Mouse (Mus musculus): ENCODE results near the gene Plekhm2. TPM values are rescaled to one million over a fixed set of nuclear protein-coding genes. Genes with fewer than 3 reads are reported as not detected.

Plekhm2 gene
- total RNA-seq, 2 experiments from 2014 or later = 59.1 to 69.1 TPM

GRCm38 (mm10) chr4:141614946-141615345 is 49.8 kb downstream of the Plekhm2 start:
- no peak for DNase-seq (ENCODE audit: extremely low spot score in 1 of 2, low spot score in 1 of 2)

GRCm38 (mm10) chr4:141609538-141609937 is 55.2 kb downstream of the Plekhm2 start:
- DNase-seq (ENCODE audit: extremely low spot score in 1 of 2, low spot score in 1 of 2) = no peak

GRCm38 (mm10) chr4:141605861-141606260 is 58.8 kb downstream of the Plekhm2 start, which contains the start of gene Fblim1:
TSS of gene Fblim1 (minus strand) at chr4:141606096.
- DNase-seq (ENCODE audit: extremely low spot score in 1 of 2, low spot score in 1 of 2) = no peak

- no peak for DNase-seq (ENCODE audit: extremely low spot score in 1 of 2, low spot score in 1 of 2)
These were observed 59.3 kb downstream of the Plekhm2 start for GRCm38 (mm10) chr4:141605421-141605820.

GRCm38 (mm10) chr4:141604493-141604892 is 60.2 kb downstream of the Plekhm2 start:
- DNase-seq (ENCODE audit: extremely low spot score in 1 of 2, low spot score in 1 of 2) = no peak

- no peak for DNase-seq (ENCODE audit: extremely low spot score in 1 of 2, low spot score in 1 of 2)
These were observed 60.8 kb downstream of the Plekhm2 start for GRCm38 (mm10) chr4:141603921-141604320.

GRCm38 (mm10) chr4:141602523-141603223 is 62.0 kb downstream of the Plekhm2 start:
- DNase-seq (ENCODE audit: extremely low spot score in 1 of 2, low spot score in 1 of 2) = no peak

- no peak for DNase-seq (ENCODE audit: extremely low spot score in 1 of 2, low spot score in 1 of 2)
These were observed 63.4 kb downstream of the Plekhm2 start for GRCm38 (mm10) chr4:141601148-141601862.

- no peak for DNase-seq (ENCODE audit: extremely low spot score in 1 of 2, low spot score in 1 of 2)
These were observed 64.3 kb downstream of the Plekhm2 start for GRCm38 (mm10) chr4:141600364-141600763.

GRCm38 (mm10) chr4:141599251-141600141 is 65.2 kb downstream of the Plekhm2 start:
- no peak for DNase-seq (ENCODE audit: extremely low spot score in 1 of 2, low spot score in 1 of 2)

- DNase-seq (ENCODE audit: extremely low spot score in 1 of 2, low spot score in 1 of 2) = no peak
These were observed 65.8 kb downstream of the Plekhm2 start for GRCm38 (mm10) chr4:141598894-141599250.

- no peak for DNase-seq (ENCODE audit: extremely low spot score in 1 of 2, low spot score in 1 of 2)
These were observed 66.4 kb downstream of the Plekhm2 start for GRCm38 (mm10) chr4:141598199-141598893.

GRCm38 (mm10) chr4:141596700-141597328 is 67.9 kb downstream of the Plekhm2 start:
- DNase-seq (ENCODE audit: extremely low spot score in 1 of 2, low spot score in 1 of 2) = no peak

- DNase-seq (ENCODE audit: extremely low spot score in 1 of 2, low spot score in 1 of 2) = no peak
These were observed 69.0 kb downstream of the Plekhm2 start for GRCm38 (mm10) chr4:141595605-141596268.

- DNase-seq (ENCODE audit: extremely low spot score in 1 of 2, low spot score in 1 of 2) = no peak
These were observed 69.6 kb downstream of the Plekhm2 start for GRCm38 (mm10) chr4:141595138-141595537.

GRCm38 (mm10) chr4:141591547-141591946 is 73.2 kb downstream of the Plekhm2 start:
- DNase-seq (ENCODE audit: extremely low spot score in 1 of 2, low spot score in 1 of 2) = peak in 1 of 2 experiments; percentile 30

GRCm38 (mm10) chr4:141583919-141584318 is 80.8 kb downstream of the Plekhm2 start:
- no peak for DNase-seq (ENCODE audit: extremely low spot score in 1 of 2, low spot score in 1 of 2)

- DNase-seq (ENCODE audit: extremely low spot score in 1 of 2, low spot score in 1 of 2) = no peak
These were observed 83.6 kb downstream of the Plekhm2 start for GRCm38 (mm10) chr4:141581051-141581450.

GRCm38 (mm10) chr4:141578833-141579232 is 85.9 kb downstream of the Plekhm2 start:
- no peak for DNase-seq (ENCODE audit: extremely low spot score in 1 of 2, low spot score in 1 of 2)

Measured in layer of hippocampus, postnatal 25 days (tissue).